Mouse (Mus musculus): ENCODE data around the gene Irgc1.

Gene Irgc1

DNA sequence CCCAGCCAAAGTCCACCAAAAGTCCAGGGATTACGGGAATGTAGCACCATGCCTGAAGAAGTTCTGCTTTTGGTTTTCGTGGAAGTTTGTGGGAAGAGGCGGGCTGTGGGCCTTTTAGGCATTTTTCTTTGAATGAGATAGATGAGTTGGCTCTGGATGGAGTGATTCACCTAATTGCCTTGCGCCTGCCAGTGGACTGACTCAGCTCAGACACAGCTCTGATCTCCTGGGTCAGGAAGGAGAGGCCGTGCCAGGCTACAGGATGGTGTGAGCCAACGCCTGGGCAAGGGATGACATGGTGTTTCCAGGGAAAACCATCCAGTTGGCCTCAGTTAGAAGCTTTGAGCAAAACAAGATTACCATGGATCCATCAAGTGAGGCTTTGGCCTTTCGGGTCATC lies 18.3 kb upstream of the Irgc1 start:
- no peak for DNase-seq

DNA sequence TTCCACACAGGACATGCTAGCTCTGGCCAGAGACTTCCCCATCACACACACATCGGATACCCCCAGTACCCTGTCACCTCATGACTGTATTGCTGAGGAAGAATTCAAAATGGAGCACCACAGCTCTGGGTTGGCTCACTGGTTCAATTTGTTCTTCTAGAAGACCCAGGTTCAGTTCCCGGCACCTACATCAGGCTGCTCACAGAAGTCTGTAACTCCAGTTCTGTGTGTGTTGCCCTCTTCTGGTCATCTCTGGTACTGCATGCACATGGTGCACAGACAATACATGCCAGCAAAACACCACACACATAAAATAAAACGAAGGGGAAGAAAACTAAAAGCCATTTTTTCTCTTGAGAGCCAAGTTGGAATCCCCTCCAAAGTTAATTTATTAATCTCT lies 17.0 kb upstream of the Irgc1 start:
- no peak for DNase-seq

GRCm38 (mm10) chr7:24467886-24468285 lies 15.8 kb upstream of the Irgc1 start:
- peak; percentile 27 to 42 for DNase-seq

GRCm38 (mm10) chr7:24466835-24467234 lies 14.7 kb upstream of the Irgc1 start:
- DNase-seq, result no peak

- no peak for DNase-seq
Observed at GRCm38 (mm10) chr7:24462388-24463319, 10.6 kb upstream of the Irgc1 start, which contains the start of gene Plaur. TSS of gene Plaur (plus strand) at chr7:24462484.

DNA sequence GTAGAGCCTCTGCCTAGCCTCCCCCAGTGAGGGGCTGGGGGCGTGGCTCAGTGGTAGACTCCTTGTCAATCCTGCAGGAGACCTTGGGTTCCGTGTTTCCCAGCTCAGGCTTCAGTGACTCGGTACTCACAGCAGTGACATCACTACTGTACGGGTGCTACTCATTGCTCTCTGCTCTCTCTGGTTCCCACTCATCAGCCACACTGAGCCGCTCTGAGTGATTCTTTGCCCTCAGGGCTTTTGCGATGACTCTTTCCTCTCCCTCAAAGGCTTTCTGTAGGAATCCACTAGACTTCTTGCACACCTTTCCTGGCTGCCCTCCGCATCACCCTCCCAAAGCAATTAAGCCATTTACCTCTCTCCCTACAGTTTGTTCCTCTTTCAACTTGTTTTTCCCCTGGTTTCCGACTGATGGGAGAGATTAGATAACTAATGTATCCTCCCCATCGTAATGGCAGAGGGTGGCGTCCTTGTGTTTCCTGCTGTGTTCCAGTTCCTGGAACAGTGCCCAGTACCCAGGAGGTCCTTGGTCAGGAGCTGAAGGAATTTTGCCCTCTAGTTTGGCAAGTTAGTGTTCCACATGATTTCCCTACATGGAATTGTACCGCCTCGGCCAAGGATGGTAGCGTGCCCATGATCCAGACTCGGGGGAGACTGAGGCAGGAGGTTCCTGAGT lies 9.4 kb upstream of the Irgc1 start:
- no peak for DNase-seq

DNA sequence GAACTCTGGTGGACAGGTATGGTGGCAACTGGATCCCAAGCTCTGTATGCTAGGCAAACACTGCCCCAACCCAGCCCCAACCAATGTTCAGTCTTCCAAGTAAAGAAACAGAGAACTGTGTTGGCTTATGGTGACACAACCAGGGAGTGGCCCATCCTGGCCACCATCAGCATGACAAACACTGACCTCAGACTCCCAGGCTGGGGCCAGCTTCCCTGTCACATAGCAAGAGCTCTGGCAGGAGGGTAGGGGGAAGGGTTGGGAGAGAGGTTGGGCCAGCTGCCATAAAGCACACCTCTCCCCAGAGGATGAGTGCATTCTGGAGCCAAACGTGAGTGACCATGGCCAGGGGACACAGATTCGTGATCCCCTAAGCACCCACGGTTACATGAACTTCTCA lies 7.7 kb upstream of the Irgc1 start:
- DNase-seq, result no peak

DNA sequence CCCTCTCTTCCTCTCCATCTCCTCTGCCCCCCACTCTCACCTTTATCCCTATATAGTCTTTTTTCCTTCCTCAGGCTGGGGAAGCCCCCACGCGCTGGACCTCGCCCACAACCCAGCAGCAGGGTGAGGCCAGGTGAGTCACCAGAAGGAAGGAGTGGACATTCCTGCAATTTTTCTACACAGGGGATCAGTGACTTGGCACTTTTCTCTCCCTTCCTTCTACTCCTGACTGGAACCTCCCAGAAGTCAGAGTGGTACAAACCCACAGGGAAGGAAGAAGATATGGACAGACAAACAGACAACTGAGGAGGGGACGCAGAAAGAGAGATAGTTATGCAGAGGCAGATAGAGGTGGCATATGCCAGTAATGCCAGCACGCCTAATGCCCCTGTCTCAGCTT lies 7.3 kb upstream of the Irgc1 start:
- no peak for DNase-seq

DNA sequence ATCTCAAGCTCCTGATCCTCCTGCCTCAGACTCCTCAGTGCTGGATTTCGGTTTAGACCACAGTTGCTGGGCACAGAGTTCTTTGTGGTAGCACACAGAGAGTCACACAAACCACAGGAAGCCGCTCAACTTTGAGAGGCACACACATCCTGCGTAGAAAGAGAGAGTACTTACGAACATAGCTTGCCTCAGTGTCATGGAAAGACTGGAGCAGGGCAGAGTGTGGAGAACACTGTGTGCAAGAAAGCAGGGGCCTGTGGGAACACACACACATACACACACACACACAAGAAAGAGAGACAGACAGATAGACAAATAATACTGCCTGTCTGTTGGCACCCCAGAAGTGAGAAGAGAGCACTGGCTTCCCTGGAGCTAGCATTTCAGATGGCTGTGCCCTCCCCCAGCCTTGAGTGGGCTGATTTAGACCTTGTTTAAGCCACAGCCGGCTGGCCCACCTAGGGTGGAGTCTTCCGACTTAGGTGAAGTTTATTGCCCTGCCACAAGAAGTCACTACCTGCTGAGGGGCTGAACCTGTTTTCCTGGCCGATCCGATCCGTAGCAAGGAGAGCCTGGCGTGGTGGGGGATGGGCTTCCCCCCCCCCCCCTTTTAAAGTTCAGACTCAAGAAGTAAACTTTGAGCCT lies 5.8 kb upstream of the Irgc1 start:
- peak; percentile 72 to 79 for DNase-seq

- DNase-seq, result no peak
Observed at GRCm38 (mm10) chr7:24455726-24456125, 3.6 kb upstream of the Irgc1 start.

DNA sequence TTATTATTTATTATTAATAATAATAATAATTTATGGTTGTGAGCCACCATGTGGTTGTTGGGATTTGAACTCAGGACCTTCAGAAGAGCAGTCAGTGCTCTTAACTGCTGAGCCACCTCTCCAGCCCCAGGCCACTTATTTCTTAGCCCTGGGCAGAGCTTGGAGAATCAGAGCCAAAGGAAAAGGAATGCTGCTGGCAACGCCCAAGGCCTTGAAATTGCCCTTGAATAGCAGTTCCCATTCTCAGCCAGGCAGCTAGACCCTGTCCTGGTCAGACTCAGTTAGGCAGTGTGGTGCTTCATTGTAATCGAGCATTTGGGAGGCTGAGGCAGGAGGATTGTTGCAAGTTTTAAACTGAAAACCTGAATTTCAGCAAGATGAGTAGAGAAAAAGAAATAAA lies 2.1 kb upstream of the Irgc1 start:
- no peak for DNase-seq

- DNase-seq, result peak in 1 of 2 experiments; percentile 42
Observed at GRCm38 (mm10) chr7:24450585-24451017, 1.5 kb downstream of the Irgc1 start.

DNA sequence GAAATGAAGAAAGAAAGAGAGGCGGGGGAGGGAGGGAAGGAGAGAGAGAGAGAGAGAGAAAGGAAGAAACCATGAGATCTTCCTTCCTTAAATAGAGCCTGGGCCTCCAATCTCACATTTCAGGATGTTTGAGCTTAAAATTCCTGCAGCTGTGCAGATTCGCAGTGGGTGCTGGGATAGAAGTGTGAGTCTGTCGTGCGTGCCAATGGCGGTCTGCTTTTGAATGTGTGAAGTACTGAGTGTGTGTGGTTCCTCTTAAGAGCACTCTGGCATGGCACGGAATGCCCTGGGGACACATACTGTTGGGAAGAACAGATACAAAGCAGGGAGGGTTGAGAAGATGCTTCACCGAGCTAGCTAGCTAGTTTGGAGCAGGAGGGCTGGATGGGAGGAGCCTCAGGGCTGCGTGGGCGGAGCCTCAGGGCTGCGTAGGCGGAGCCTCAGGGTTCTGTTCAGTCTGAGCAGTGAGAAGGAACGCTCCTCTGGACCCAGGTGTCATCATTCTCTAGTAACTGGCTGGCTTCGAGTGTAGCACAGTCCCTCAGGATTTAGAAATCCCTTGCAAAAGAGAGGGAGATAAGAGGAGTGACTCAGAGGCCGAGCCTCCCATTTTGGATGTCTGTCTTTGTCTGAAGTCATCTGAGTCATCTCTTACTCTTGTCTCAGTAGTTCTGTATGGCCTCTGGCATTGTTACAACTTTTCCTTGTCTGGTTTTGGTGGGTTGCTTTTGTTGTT lies 3.1 kb downstream of the Irgc1 start:
- DNase-seq, result no peak

GRCm38 (mm10) chr7:24446697-24447340 lies 5.3 kb downstream of the Irgc1 start:
- DNase-seq, result no peak

DNA sequence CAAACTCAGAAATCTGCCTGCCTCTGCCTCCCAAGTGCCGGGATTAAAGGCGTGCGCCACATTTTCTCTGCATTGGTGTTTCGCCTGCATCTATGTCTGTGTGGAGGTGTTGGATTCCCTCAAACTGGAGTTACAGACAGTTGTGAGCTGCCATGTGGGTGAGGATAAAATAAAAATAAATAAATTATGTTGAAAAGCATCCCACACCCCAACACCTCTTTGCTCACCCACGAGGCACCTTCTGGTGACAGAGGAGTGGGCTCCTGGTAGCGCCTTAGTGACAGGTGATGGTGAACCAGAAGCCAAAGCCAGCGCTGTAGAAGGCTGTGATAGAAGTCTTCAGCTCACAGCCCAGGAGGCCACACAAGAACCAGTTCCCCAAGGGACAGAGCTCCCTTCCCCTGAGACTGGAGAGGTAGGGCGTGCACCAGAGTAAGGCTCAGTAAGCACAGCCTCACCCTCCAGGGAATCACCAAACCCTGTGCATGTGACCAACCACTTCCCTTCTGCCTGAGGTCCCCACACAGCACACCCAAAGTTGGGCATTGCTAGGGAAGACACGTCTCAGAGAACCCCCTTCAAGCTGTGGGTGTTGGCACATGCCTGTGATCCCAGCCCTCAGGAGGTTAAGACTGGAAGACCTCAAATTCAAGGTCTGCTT lies 6.7 kb downstream of the Irgc1 start:
- DNase-seq, result no peak

DNA sequence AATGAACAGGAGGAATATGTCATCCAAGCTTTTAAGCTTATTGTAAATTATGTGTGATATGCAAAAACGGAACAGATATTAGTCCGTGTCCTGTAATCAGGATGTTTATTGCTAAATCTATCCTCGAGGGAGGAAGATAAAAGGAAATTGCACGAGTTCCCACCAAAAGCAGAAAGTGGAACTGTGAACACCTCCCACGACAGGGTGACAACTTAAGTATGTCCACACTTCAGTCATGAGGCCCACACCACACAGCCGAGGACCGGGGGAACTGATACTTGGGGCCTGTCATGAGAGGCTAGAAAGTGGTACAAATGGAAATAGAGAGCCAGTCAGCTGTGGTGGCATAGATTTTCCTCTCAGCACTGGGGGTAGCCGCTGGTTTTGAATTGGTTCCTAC lies 9.8 kb downstream of the Irgc1 start:
- no peak for DNase-seq

DNA sequence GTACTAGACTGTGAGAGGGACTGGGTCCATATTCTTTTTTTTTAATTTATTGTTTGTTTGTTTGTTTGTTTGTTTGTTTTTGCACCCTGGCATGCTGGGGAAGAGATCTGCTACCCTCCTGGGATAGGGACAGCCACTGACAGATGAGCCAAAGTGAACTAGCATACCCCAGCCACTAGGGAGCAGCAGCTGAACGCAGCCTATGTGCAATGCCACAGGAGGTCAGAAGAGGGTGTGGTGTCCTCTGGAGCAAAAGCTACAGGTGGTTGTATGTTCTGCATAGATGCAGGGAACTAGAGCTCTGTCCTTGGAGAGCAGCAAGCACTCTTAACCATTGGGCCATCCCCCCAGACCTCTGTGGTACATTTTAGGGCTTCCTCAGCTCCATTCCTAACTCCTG lies 10.3 kb downstream of the Irgc1 start:
- DNase-seq, result peak; percentile 82 to 84

- DNase-seq, result no peak
Observed at GRCm38 (mm10) chr7:24439891-24440290, 12.2 kb downstream of the Irgc1 start.

DNA sequence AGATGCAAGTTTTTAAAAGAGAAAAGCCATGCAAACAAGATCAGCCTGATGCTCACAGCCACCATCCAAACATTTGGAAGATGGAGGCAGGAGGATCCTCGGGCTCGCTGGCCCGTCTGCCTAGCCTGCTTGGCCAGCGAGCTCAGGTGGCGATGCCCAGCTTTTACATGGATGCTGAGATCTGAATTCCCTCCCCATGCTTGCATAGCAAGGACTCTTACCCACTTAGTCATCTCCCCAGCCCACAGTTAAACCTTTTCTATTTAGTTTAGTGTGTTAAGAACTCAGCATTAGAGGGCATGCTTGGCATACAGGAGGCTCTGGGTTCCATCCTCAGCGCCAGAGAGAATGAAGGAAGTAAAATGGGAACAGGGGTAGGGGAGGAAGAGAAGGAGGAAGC lies 12.9 kb downstream of the Irgc1 start:
- no peak for DNase-seq

GRCm38 (mm10) chr7:24437981-24438380 lies 14.1 kb downstream of the Irgc1 start:
- no peak for DNase-seq

GRCm38 (mm10) chr7:24435305-24435704 lies 16.8 kb downstream of the Irgc1 start:
- DNase-seq, result no peak

- no peak for DNase-seq
Observed at GRCm38 (mm10) chr7:24431713-24432112, 20.4 kb downstream of the Irgc1 start.

All from thymus, postnatal 36 days (tissue).